ENCODE assay signal across 17 mouse cellular contexts in the genomic region with DNA sequence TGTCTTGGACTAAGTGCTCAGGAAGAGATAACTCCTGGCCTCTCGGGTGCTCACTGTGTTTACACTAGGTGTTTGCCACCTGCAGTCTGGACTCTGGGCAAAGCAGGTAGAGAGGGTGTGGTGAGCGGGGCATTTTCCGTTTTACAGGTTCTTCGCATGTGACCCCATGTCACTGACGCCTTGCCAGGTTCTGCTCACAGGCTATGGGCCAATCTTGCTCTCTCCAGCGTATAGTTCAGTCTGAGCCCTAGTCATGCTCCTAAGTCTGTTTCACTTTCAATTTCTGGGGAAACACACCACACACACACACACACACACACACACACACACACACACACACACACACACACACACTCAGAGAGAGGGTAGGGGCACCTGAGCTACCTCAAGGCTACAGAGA.
DNase-seq lines count a peak whose midpoint lies in the region; ATAC-seq and TF ChIP-seq lines count a peak whose summit lies in the region.
"Had no signal": no experiment of that assay in that cellular context is flagged by ENCODE, and none has a peak within 500 bp of the region (broad histone marks: within the 10 kb centered on the region; RNA-seq: fewer than 3 reads in every experiment).

No protein-coding gene starts in this region.

- ATAC-seq in frontal cortex, adult (ENCODE audit: low TSS enrichment), result no peak
- ATAC-seq: forebrain, postnatal 0 days; hindbrain, embryonic 16.5 days had no signal

- H3K4me3 ChIP-seq in lung, adult 2 months (replicated peaks; ENCODE audit: extremely low read depth, low read depth, low read length), result no peak overlapping the region
- H3K4me3 ChIP-seq: embryonic facial prominence, embryonic 15.5 days; limb, embryonic 12.5 days had no signal

- peaks cover 3% of the 10 kb centered on the region; the same call in 1 of the 2 replicates for H3K4me1 ChIP-seq in lung, adult 2 months (ENCODE audit: control insufficient read depth, insufficient read depth, low read length)

- no peak for TF ChIP-seq CTCF in lung, adult 2 months (IDR thresholded peaks at IDR 0.05; ENCODE audit: insufficient read depth, low read length)

- 46% methylated on average over 6 of the region's 6 CpGs for WGBS in lung, adult 2 months

- TF ChIP-seq POLR2A in lung, adult 2 months (IDR thresholded peaks at IDR 0.05; ENCODE audit: borderline replicate concordance, extremely low read depth, low read depth, low read length), result no peak

- DNase-seq in lung, adult 18-20 months, result peak; percentile 58 to 75
- no peak for DNase-seq in lung, adult 2 months
- peak; percentile 80 for DNase-seq in CD4-positive helper T cell, adult 2 months (ENCODE audit: low read depth, low spot score)
- DNase-seq in adipocyte (ENCODE audit: low spot score), result peak; percentile 44
- DNase-seq in lung, postnatal 25 days (ENCODE audit: low spot score), result peak; percentile 56
- DNase-seq in cerebellum, postnatal 10 days, result no peak
- no peak for DNase-seq in frontal cortex, postnatal 25 days (ENCODE audit: low spot score in 2 of 2)
- DNase-seq: adrenal gland, postnatal 10 days; forebrain, postnatal 0 days; gastrocnemius, postnatal 36 days; layer of hippocampus, postnatal 36 days; lung, embryonic 14.5 days; right cerebral cortex, postnatal 14 days had no signal

Comparison
In these comparisons a context has a peak if more than half of its experiments do, and no peak if none do; other contexts are left out.
1. DNase-seq: peak in lung, adult 18-20 months (2 of 2), CD4-positive helper T cell, adult 2 months (single experiment), adipocyte (single experiment) and lung, postnatal 25 days (single experiment); none in lung, adult 2 months (single experiment), cerebellum, postnatal 10 days (0 of 2) and frontal cortex, postnatal 25 days (0 of 2).